Comparison of ENCODE assay signal across 25 mouse cellular contexts in genomic region chr16:37929626-37930025, GRCm38 (mm10). TPM values are rescaled to one million over a fixed set of nuclear protein-coding genes. Genes with fewer than 3 reads are reported as not detected.
DNase-seq lines count a peak whose midpoint lies in the region; ATAC-seq and TF ChIP-seq lines count a peak whose summit lies in the region.
"Had no signal": no experiment of that assay in that cellular context is flagged by ENCODE, and none has a peak within 500 bp of the region (broad histone marks: within the 10 kb centered on the region; RNA-seq: fewer than 3 reads in every experiment).

No protein-coding gene starts in this region.

- CTCF ChIA-PET in Patski (lab: Charles Lee): interaction anchor here (1.8 kb wide), 1 partner anchor 9 kb away, joined by 5 read pairs; no protein-coding TSS in a partner anchor

- peak overlapping the region; percentile 46; the same call in 1 of the 2 replicates for H3K27ac ChIP-seq in forebrain, embryonic 11.5 days (ENCODE audit: low read depth, low read length)
- no peak overlapping the region for H3K27ac ChIP-seq in forebrain, embryonic 12.5 days
- H3K27ac ChIP-seq in layer of hippocampus, adult 2 months: no peak overlapping the region
- H3K27ac ChIP-seq in forebrain, postnatal 0 days (ENCODE audit: low read depth, low read length): no peak overlapping the region
- H3K27ac ChIP-seq: embryonic facial prominence, embryonic 12.5 days; liver, embryonic 14.5 days; lung, embryonic 15.5 days; midbrain, embryonic 10.5 days; neural tube, embryonic 15.5 days had no signal

- POLR2A ChIA-PET in Patski (lab: Charles Lee): no interaction called here

- DNase-seq in forebrain, embryonic 11.5 days (ENCODE audit: low spot score): no peak
- DNase-seq in layer of hippocampus, adult 2 months (ENCODE audit: low spot score in 2 of 2): no peak
- no peak for DNase-seq in layer of hippocampus, adult 11-12 months (ENCODE audit: low spot score)
- no peak for DNase-seq in Patski (ENCODE audit: low read depth, low spot score)
- DNase-seq in forebrain, postnatal 0 days: no peak
- DNase-seq in adipocyte (ENCODE audit: low spot score): no peak
- no peak for DNase-seq in right cerebral cortex, postnatal 36 days (ENCODE audit: low spot score in 2 of 2)
- DNase-seq: adrenal gland, postnatal 36 days; cerebellum, adult 11 months; cerebellum, postnatal 14 days; gastrocnemius, postnatal 10 days; heart, adult 11 months; kidney, adult 11 months; left cerebral cortex, postnatal 4 days had no signal

- no peaks in the 10 kb centered on the region for H3K36me3 ChIP-seq in forebrain, embryonic 11.5 days (ENCODE audit: control insufficient read depth, insufficient read depth, low read length)
- no peaks in the 10 kb centered on the region for H3K36me3 ChIP-seq in forebrain, embryonic 12.5 days (replicated peaks)
- H3K36me3 ChIP-seq in forebrain, postnatal 0 days (ENCODE audit: insufficient read depth): no peaks in the 10 kb centered on the region
- H3K36me3 ChIP-seq: embryonic facial prominence, embryonic 12.5 days; G1E; limb, embryonic 15.5 days; lung, embryonic 15.5 days; midbrain, embryonic 10.5 days; neural tube, embryonic 15.5 days had no signal

- H3K4me3 ChIP-seq in forebrain, embryonic 11.5 days (ENCODE audit: low read depth, low read length): no peak overlapping the region
- H3K4me3 ChIP-seq in forebrain, embryonic 12.5 days (replicated peaks): no peak overlapping the region
- no peak overlapping the region for H3K4me3 ChIP-seq in layer of hippocampus, adult 2 months
- H3K4me3 ChIP-seq in forebrain, postnatal 0 days (ENCODE audit: low read depth, low read length): no peak overlapping the region
- H3K4me3 ChIP-seq: embryonic facial prominence, embryonic 12.5 days; limb, embryonic 15.5 days; lung, embryonic 15.5 days; midbrain, embryonic 10.5 days; neural tube, embryonic 15.5 days had no signal

- no peak overlapping the region for H3K9ac ChIP-seq in forebrain, embryonic 11.5 days (ENCODE audit: low read length)
- no peak overlapping the region for H3K9ac ChIP-seq in forebrain, embryonic 12.5 days
- H3K9ac ChIP-seq in forebrain, postnatal 0 days: no peak overlapping the region
- H3K9ac ChIP-seq: embryonic facial prominence, embryonic 12.5 days; limb, embryonic 15.5 days; liver, embryonic 14.5 days; lung, embryonic 15.5 days; neural tube, embryonic 15.5 days had no signal

- H3K4me2 ChIP-seq in forebrain, embryonic 11.5 days (ENCODE audit: low read depth, low read length, severe bottlenecking): no peak overlapping the region
- H3K4me2 ChIP-seq in forebrain, embryonic 12.5 days: no peak overlapping the region
- H3K4me2 ChIP-seq in forebrain, postnatal 0 days (ENCODE audit: low read depth): no peak overlapping the region
- H3K4me2 ChIP-seq: embryonic facial prominence, embryonic 12.5 days; heart, embryonic 11.5 days; limb, embryonic 15.5 days; lung, embryonic 15.5 days; neural tube, embryonic 15.5 days had no signal

- peaks cover 18% of the 10 kb centered on the region for H3K4me1 ChIP-seq in forebrain, embryonic 11.5 days (replicated peaks; ENCODE audit: control insufficient read depth, insufficient read depth, low read length)
- H3K4me1 ChIP-seq in forebrain, embryonic 12.5 days: peaks cover 34% of the 10 kb centered on the region
- H3K4me1 ChIP-seq in forebrain, postnatal 0 days (ENCODE audit: insufficient read depth): no peaks in the 10 kb centered on the region; the same call in 1 of the 2 replicates
- H3K4me1 ChIP-seq: limb, embryonic 15.5 days; lung, embryonic 15.5 days had no signal

- no peak for ATAC-seq in forebrain, embryonic 11.5 days (replicated peaks; ENCODE audit: low FRiP score)
- ATAC-seq in forebrain, embryonic 12.5 days (ENCODE audit: low FRiP score): no peak
- ATAC-seq in Patski: no peak
- ATAC-seq in forebrain, postnatal 0 days: no peak
- ATAC-seq: hindbrain, embryonic 16.5 days had no signal

- no peaks in the 10 kb centered on the region for H3K9me3 ChIP-seq in forebrain, embryonic 11.5 days (ENCODE audit: control insufficient read depth, low read length)
- H3K9me3 ChIP-seq in forebrain, embryonic 12.5 days: no peaks in the 10 kb centered on the region
- H3K9me3 ChIP-seq in forebrain, postnatal 0 days (ENCODE audit: low read length): no peaks in the 10 kb centered on the region
- H3K9me3 ChIP-seq: embryonic facial prominence, embryonic 12.5 days; G1E; limb, embryonic 15.5 days; lung, embryonic 15.5 days; neural tube, embryonic 15.5 days had no signal

- in situ Hi-C loops in Patski (cut with MboI; ENCODE audit: low pct_unique_long_range_greater_than_20kb): loop anchor here (25.0 kb wide), 1 partner anchor 642 kb away; no protein-coding TSS in a partner anchor

- H3K27me3 ChIP-seq in forebrain, embryonic 11.5 days (ENCODE audit: control insufficient read depth, insufficient read depth, low read length): no peaks in the 10 kb centered on the region
- no peaks in the 10 kb centered on the region for H3K27me3 ChIP-seq in forebrain, embryonic 12.5 days
- no peaks in the 10 kb centered on the region for H3K27me3 ChIP-seq in Patski
- no peaks in the 10 kb centered on the region for H3K27me3 ChIP-seq in forebrain, postnatal 0 days (ENCODE audit: insufficient read depth, low read length)
- H3K27me3 ChIP-seq: embryonic facial prominence, embryonic 12.5 days; limb, embryonic 15.5 days; lung, embryonic 15.5 days; neural tube, embryonic 15.5 days had no signal

- TF ChIP-seq CTCF in layer of hippocampus, adult 2 months (conservative IDR thresholded peaks at IDR 0.05): peak; percentile 46
- TF ChIP-seq CTCF in Patski (IDR thresholded peaks at IDR 0.05): peak; percentile 20
- TF ChIP-seq CTCF in forebrain, postnatal 0 days (IDR thresholded peaks at IDR 0.05; ENCODE audit: low read depth): peak; percentile 37

- 89% methylated on average over 2 of the region's 2 CpGs for WGBS in forebrain, embryonic 11.5 days
- 85% methylated on average over 2 of the region's 2 CpGs for WGBS in forebrain, embryonic 12.5 days
- 91% methylated on average over 2 of the region's 2 CpGs for WGBS in forebrain, postnatal 0 days

RNA-seq across cellular contexts. Expression of gene Gpr156, which starts 13.3 kb away (rescaled TPM):
- 4.2 and 4.3 TPM in 2 replicates for polyA plus RNA-seq in forebrain, embryonic 11.5 days (2014; fragmentation: Nextera tagmentation; extraction: Ambion mirVana)
- polyA plus RNA-seq in forebrain, embryonic 12.5 days (2016; fragmentation: Nextera tagmentation; extraction: Ambion mirVana): 4.6 and 5.4 TPM in 2 replicates
- under 1 TPM; 0.74 to 0.81 TPM for total RNA-seq in layer of hippocampus, adult 2 months (2021)
- polyA plus RNA-seq in Patski (2021): 0.04 TPM
- total RNA-seq in forebrain, postnatal 0 days (2014; rRNA removed): 2.8 and 3.3 TPM in 2 replicates
- polyA plus RNA-seq in forebrain, postnatal 0 days (2015; fragmentation: Nextera tagmentation; extraction: Ambion mirVana): 1.5 and 2.3 TPM in 2 replicates
- total RNA-seq: hematopoietic stem cell, adult 5-6 weeks had no signal
- polyA plus RNA-seq: G1E had no signal
